Mouse (Mus musculus): ENCODE measurements around the gene Prss28.

Gene Prss28

GRCm38 (mm10) chr17:25345462-25345861, 37.0 kb downstream of the Prss28 start, which contains the start of gene Tpsab1:
Tpsab1 (minus strand) TSS chr17:25345562.
- no peak for DNase-seq

DNA sequence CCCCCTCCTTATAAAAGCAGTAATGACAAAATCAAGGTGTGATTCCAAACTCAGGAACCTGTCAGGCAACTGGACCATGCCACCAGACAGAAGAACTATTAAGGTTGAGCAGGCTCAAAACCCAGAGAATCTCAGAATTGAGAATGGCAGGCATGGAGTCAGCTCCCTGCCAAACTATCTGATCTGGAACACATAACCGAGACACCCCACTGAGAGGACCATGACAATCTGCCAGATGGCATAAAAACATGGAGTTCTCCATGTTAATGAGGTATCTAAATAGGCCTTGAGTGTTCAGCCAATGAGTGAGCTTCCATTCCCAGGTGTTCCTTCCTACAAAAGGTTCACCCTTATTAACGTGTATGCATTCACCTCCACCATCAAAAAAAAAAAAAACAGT, 52.8 kb downstream of the Prss28 start:
- DNase-seq: no peak
